Mouse (Mus musculus) liver, embryonic 14.5 days (tissue): ENCODE data around the gene Tns3. TPM values are rescaled to one million over a fixed set of nuclear protein-coding genes. Genes with fewer than 3 reads are reported as not detected.

Experiments
- ATAC-seq: fragments of 200-750 bp; cut with Nextera tagmentation; 2 replicates; pipeline ENCODE4 v1.8.0; 2017; ENCODE audit warnings: moderate number of reproducible peaks, mild to moderate bottlenecking, moderate library complexity; ENCODE audit not compliant: insufficient read depth
- DNase-seq, 3 experiments: peaks; one replicate each; pipeline ENCODE4 v3.0.0-alpha.2; 2012 to 2013; ENCODE audit warnings: low read depth in 3 of 3, low spot score in 3 of 3
- H3K27ac ChIP-seq: fragments of 300-500 bp; sonication (generic); 2 replicates; pipeline ENCODE4 v1.5.1; 2014; ENCODE audit warnings: moderate library complexity, mild to moderate bottlenecking, control low read depth, inconsistent platforms
- H3K27me3 ChIP-seq: fragments of 300-500 bp; sonication (generic); 2 replicates; pipeline ENCODE4 v1.6.1; 2014; ENCODE audit warnings: mild to moderate bottlenecking, low read length, moderate library complexity; ENCODE audit not compliant: control insufficient read depth, insufficient read depth
- H3K36me3 ChIP-seq: fragments of 300-500 bp; sonication (generic); replicated peaks from 2 replicates; pipeline ENCODE4 v1.6.1; 2014; ENCODE audit warnings: low read depth; ENCODE audit not compliant: control insufficient read depth, insufficient read depth
- H3K4me1 ChIP-seq, 2 experiments: fragments of 200-500 bp in 1 of 2; fragments of 300-500 bp in 1 of 2; sonication (generic) in 1 of 2; replicated peaks; 2 replicates each; pipeline ENCODE4 v1.6.1; 2012 to 2014; ENCODE audit warnings: antibody characterized with exemption in 1 of 2, inconsistent platforms in 1 of 2, low read length in 1 of 2; ENCODE audit not compliant: control insufficient read depth in 2 of 2, insufficient read depth in 2 of 2
- H3K4me2 ChIP-seq: fragments of 300-500 bp; sonication (generic); 2 replicates; pipeline ENCODE4 v1.6.1; 2014; ENCODE audit warnings: low read depth, mild to moderate bottlenecking, control low read depth, moderate library complexity
- H3K4me3 ChIP-seq, 2 experiments: fragments of 200-500 bp in 1 of 2; fragments of 300-500 bp in 1 of 2; sonication (generic) in 1 of 2; 2 replicates each; pipeline ENCODE4 v1.5.1; 2012 to 2014; ENCODE audit warnings: low read depth in 2 of 2, low read length in 2 of 2, mild to moderate bottlenecking in 2 of 2, control low read depth in 1 of 2, inconsistent platforms in 1 of 2, moderate library complexity in 1 of 2; ENCODE audit not compliant: insufficient read depth in 1 of 2
- H3K9ac ChIP-seq: fragments of 300-500 bp; sonication (generic); replicated peaks from 2 replicates; pipeline ENCODE4 v1.6.1; 2014; ENCODE audit warnings: mild to moderate bottlenecking, control low read depth, moderate library complexity
- H3K9me3 ChIP-seq: fragments of 300-500 bp; sonication (generic); 2 replicates; pipeline ENCODE4 v1.6.1; 2016; ENCODE audit warnings: low read length, mixed read lengths; ENCODE audit not compliant: control insufficient read depth
- CTCF ChIP-seq: IDR thresholded peaks from 2 replicates; pipeline ENCODE4 v1.5.1; 2016; ENCODE audit warnings: antibody characterized with exemption, low read depth, control low read depth
- EP300 ChIP-seq: IDR thresholded peaks from 2 replicates; pipeline ENCODE4 v1.6.1; 2016; ENCODE audit warnings: antibody characterized with exemption, low read depth
- WGBS: fragments of 180-500 bp; shearing (Covaris S2); extraction: QIAGEN DNeasy Blood & Tissue Kit; methylation state at CpG from one replicate; pipeline ENCODE4 v1.1.7; 2014; ENCODE audit not compliant: insufficient replicate concordance; 5-methylcytosine and 5-hydroxymethylcytosine counted together
- polyA plus RNA-seq, 2 experiments: library from polyadenylated mRNA; depleted of rRNA in 1 of 2; stranded (reverse) in 1 of 2; unstranded in 1 of 2; fragments of >200 nt; fragmentation: Nextera tagmentation in 1 of 2; extraction: Ambion mirVana in 1 of 2; gene quantifications; 2 replicates each; pipeline versions ENCODE4 v1.2.1 to v1.2.3; 2012 to 2014

Tns3 gene
- polyA plus RNA-seq, 2 experiments: 2.0 to 3.0 TPM

GRCm38 (mm10) chr11:8435101-8435500, 229.2 kb downstream of the Tns3 start:
- no peaks in the 10 kb centered on the region for H3K9me3 ChIP-seq
- H3K9ac ChIP-seq: no peak overlapping the region
- no peaks in the 10 kb centered on the region for H3K36me3 ChIP-seq
- 72% methylated on average over 6 of the region's 6 CpGs for WGBS
- no peak overlapping the region for H3K27ac ChIP-seq
- no peak for TF ChIP-seq CTCF
- TF ChIP-seq EP300: no peak
- no peaks in the 10 kb centered on the region for H3K4me1 ChIP-seq
- no peak overlapping the region for H3K4me3 ChIP-seq
- H3K27me3 ChIP-seq: no peaks in the 10 kb centered on the region
- DNase-seq (no peak), ATAC-seq (no peak)
- H3K4me2 ChIP-seq: no peak overlapping the region

DNA sequence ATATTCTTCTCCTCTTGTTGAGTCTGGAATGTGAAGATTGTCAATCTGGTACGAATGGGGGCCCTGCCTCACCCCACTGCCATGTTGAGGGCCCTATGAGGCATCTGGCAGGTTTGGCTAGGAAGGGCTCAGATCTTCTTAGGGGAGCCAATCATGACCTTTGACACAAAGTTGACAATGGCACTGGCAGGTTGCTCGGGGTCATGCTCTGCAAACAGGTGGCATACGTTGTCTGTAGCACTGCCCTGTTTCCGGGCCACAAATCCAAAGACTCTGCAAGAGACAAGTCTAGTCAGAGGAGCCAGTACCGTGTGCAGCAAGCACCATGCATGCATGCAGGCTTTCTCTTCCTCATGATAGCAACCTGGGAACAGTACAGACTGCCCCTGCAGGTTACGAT, 230.0 kb downstream of the Tns3 start:
- ATAC-seq: no peak
- Histone ChIP-seq H3K9me3 (no peaks in the 10 kb centered on the region), H3K27ac (no peak overlapping the region), H3K27me3 (no peaks in the 10 kb centered on the region), H3K4me2 (no peak overlapping the region), H3K36me3 (no peaks in the 10 kb centered on the region), H3K4me3 (no peak overlapping the region), H3K9ac (no peak overlapping the region), H3K4me1 (no peaks in the 10 kb centered on the region)
- TF ChIP-seq CTCF (no peak), EP300 (no peak)
- 51% methylated on average over 6 of the region's 6 CpGs for WGBS
- DNase-seq: no peak

DNA sequence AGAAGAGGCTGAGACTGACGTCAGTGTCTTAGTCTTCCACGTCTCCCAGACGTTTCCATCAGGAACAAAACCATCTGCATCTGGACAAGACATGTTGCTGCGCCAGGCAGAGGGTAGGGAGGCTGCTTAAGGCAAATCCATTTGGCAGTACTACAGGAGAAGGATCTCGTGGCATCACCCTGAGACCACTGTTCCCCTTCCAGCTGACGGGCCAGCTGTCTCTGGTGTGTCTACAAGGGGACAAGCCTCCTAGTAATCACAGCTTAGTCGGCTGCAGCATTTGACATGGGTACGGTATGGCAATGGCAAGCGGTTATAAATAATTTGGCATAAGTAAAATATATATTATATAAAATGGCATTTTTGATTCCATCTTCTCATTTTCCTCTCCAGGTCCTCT, 230.9 kb downstream of the Tns3 start:
- no peak overlapping the region for H3K27ac ChIP-seq
- H3K4me2 ChIP-seq: no peak overlapping the region
- H3K9me3 ChIP-seq: no peaks in the 10 kb centered on the region
- H3K27me3 ChIP-seq: no peaks in the 10 kb centered on the region
- H3K4me3 ChIP-seq: no peak overlapping the region
- 63% methylated on average over 9 of the region's 9 CpGs for WGBS
- no peak overlapping the region for H3K9ac ChIP-seq
- no peaks in the 10 kb centered on the region for H3K4me1 ChIP-seq
- ATAC-seq: no peak
- TF ChIP-seq EP300: no peak
- TF ChIP-seq CTCF: no peak
- no peak for DNase-seq
- no peaks in the 10 kb centered on the region for H3K36me3 ChIP-seq

- 65% methylated on average over 8 of the region's 8 CpGs for WGBS
These were observed 231.4 kb downstream of the Tns3 start for GRCm38 (mm10) chr11:8432941-8433340.

DNA sequence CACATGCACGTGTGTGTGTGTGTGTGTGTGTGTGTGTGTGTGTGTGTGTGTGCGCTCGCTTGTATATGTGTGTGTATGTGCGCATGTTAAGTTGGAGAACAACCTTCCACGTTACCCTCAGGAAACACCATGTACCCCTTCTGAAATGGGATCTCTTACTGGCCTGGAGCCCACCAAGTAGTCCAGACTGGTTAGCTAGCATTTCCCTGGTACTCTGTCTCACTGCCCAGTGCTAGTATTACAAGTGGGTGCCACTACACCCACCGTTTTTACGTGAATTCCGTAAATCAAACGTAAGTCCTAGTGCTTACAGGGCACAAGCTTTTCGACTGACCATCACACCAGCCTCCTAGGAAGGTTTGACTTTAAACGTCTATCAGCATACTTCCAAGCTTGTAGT, 236.7 kb downstream of the Tns3 start:
- no peak for TF ChIP-seq CTCF
- TF ChIP-seq EP300: no peak
- Histone ChIP-seq H3K4me2 (no peak overlapping the region), H3K9me3 (no peaks in the 10 kb centered on the region), H3K27ac (no peak overlapping the region), H3K4me1 (no peaks in the 10 kb centered on the region), H3K4me3 (no peak overlapping the region), H3K27me3 (no peaks in the 10 kb centered on the region), H3K36me3 (no peaks in the 10 kb centered on the region), H3K9ac (no peak overlapping the region)
- 67% methylated on average over 11 of the region's 11 CpGs for WGBS
- ATAC-seq: no peak
- no peak for DNase-seq

More at GRCm38 (mm10) chr11:8432941-8433340, 231.4 kb downstream of the Tns3 start:
- Histone ChIP-seq H3K9ac (no peak overlapping the region), H3K27ac (no peak overlapping the region), H3K4me3 (no peak overlapping the region), H3K4me1 (no peaks in the 10 kb centered on the region), H3K27me3 (no peaks in the 10 kb centered on the region), H3K4me2 (no peak overlapping the region), H3K9me3 (no peaks in the 10 kb centered on the region), H3K36me3 (no peaks in the 10 kb centered on the region)
- ATAC-seq (no peak), DNase-seq (no peak)
- TF ChIP-seq EP300: no peak
- TF ChIP-seq CTCF: no peak
